Mouse (Mus musculus) common myeloid progenitor, adult 5-6 weeks (primary cell): Measurements from ENCODE around the gene Ppp1r13b. TPM values are rescaled to one million over a fixed set of nuclear protein-coding genes. Genes with fewer than 3 reads are reported as not detected.

Source experiments
- ATAC-seq: replicated peaks from 2 replicates; pipeline ENCODE4 v1.8.0; 2016; ENCODE audit warnings: low read depth, mild to moderate bottlenecking, moderate TSS enrichment, inconsistent platforms; ENCODE audit not compliant: poor library complexity, severe bottlenecking
- total RNA-seq: library from RNA; stranded (forward); fragments of 200-1000, 187-1606 nt; gene quantifications from 2 replicates; pipeline ENCODE4 v1.2.3, GENCODE M21; 2017

Gene Ppp1r13b
- total RNA-seq, 1 experiment from 2014 or later, result 18.3 TPM

GRCm38 (mm10) chr12:111888303-111888864 is 19.5 kb downstream of the Ppp1r13b start:
- ATAC-seq, result no peak

GRCm38 (mm10) chr12:111887005-111887404 is 20.9 kb downstream of the Ppp1r13b start:
- no peak for ATAC-seq

DNA sequence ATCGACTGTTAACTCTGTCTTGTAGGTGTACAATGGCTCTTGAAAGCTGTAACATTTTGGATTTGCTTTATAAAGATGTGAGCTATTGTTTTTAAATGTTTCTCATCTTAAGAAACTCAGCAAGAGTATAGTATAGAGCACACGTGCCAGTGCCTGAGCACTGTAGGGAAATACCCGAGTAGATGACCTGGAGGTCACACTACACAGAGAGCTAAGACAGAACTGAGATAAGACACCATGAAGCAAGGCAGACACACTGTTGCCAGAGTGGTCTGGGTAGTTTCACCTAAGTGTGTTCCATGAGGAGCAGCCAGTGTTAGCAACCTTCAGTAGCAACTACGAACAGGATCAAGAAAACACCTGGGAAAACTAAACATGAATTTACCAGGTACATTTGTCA is 25.1 kb downstream of the Ppp1r13b start:
- no peak for ATAC-seq

DNA sequence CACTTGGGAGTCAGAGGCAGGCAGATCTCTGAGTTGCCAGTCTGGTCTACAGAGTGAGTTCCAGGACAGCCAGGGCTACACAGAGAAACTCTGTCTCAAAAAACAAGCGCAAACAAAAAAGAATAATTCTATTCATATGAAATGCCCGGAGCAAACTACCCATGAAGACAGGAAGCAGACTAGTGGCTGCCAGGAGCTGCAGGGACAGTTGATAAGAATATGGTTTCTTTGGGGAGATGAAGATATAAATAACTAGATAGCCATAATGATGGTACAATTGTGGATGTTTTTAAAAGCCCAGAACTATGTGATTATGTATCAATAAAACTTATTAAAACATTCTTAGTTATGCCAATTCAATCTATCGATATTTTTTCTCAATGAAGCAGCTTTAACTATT is 25.9 kb downstream of the Ppp1r13b start:
- ATAC-seq, result 0 out of 2 replicates have a peak, but pooled peaks have one; percentile 31

- peak; percentile 89 for ATAC-seq
Observed at GRCm38 (mm10) chr12:111878213-111878612, 29.7 kb downstream of the Ppp1r13b start.

DNA sequence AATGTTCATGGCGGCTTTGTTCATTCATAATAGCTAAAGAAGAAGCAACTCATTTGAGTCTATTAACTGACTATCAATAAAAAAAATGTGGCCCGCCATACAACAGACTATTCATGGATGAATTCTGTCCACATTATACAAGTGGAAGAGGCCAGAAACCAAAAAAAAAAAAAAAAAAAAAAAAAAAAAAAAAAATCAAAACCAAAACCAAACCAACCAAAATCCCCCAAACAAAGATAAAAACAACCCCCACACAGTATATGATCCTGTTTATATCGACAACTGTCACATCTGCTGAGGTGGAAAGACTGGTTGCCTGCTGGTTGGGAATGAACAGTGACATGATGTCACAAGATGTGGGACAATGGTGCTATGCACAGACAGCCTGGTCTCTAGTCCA is 32.4 kb downstream of the Ppp1r13b start:
- ATAC-seq, result no peak

- no peak for ATAC-seq
Observed at GRCm38 (mm10) chr12:111874601-111875140, 33.2 kb downstream of the Ppp1r13b start.

- ATAC-seq, result no peak
Observed at GRCm38 (mm10) chr12:111872079-111872478, 35.8 kb downstream of the Ppp1r13b start.

DNA sequence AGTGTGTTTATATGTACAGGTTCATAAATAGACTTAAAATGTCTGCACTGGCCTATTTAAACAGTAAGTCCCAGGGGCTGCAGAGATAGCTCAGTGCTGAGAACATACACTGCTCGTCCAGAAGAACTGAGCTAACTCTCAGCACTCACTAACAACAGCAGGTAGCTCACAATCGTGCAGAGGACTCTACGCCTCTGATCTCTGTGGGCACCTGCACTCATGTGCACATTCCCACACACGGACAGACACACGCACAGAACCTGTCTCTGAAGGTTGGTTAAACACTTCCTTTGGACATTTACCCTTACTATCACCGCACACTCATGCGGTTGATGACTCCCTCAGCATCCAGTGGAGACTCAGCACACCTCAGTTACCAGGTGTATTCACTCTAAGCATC is 37.1 kb downstream of the Ppp1r13b start:
- ATAC-seq, result no peak

DNA sequence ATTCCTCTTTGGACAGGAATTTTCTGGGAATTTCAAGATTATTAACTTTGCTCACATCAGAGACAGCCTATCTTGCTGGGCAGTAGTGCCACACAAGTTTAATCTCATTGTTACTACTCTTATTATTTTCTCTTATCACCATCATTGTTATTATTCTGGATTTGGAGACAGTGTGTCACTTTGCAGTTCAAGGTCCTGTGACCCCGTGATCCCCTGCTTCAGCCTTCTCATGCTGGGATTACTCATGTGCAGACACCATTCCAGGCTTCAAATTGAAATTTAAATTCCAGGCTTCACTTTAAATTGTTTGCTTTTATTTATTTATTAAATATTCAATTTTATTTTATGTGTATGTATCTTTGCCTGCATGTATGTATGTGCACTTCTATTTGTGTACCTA is 38.1 kb downstream of the Ppp1r13b start:
- ATAC-seq, result no peak

DNA sequence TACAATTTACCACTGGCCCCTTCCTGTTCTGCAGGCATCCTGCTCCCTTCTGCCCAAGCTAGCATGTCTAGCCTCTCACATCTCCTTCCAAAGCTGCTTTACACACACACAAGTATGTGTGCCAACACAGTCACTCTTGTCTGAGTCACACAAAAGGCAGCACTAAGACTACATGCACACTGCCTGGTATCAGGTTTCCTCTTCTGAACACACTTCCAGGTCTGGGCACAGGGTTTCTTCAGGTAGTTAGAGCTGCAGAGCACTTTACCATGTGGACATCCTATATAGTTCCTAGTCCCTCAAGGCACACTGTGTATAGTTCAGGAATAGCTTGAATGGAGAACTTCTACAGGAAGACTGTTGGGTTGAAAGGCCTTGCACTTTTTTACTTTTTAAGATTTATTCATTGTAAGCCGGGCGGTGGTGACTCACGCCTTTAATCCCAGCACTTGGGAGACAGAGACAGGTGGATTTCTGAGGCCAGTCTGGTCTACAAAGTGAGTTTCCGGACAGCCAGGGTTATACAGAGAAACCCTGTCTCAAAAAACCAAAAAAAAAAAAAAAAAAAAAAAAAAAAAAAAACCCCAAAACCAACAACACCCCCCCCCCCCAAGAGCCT is 43.6 kb downstream of the Ppp1r13b start:
- ATAC-seq, result no peak

GRCm38 (mm10) chr12:111855448-111855847 is 52.5 kb downstream of the Ppp1r13b start:
- no peak for ATAC-seq

DNA sequence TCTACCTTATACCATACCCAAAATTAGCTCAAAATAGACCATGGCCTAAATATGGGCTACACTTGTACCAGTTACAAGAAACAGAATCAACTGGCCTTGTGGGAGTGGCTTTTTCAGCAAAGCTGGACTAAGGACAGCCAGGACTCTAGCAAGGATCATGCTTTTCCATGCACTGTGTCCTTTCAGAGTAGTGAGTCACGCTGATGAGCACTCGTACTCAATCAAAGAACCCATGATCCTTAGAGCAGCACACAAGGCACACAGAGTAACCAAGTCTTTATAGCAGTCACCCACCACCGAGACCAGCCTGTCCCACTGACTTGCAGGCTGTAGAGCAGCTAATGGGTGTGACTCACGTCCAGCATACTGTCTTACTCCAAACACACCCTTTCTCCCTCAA is 54.4 kb downstream of the Ppp1r13b start:
- no peak for ATAC-seq

- ATAC-seq, result peak; percentile 72
Observed at GRCm38 (mm10) chr12:111853011-111853436, 54.9 kb downstream of the Ppp1r13b start.

DNA sequence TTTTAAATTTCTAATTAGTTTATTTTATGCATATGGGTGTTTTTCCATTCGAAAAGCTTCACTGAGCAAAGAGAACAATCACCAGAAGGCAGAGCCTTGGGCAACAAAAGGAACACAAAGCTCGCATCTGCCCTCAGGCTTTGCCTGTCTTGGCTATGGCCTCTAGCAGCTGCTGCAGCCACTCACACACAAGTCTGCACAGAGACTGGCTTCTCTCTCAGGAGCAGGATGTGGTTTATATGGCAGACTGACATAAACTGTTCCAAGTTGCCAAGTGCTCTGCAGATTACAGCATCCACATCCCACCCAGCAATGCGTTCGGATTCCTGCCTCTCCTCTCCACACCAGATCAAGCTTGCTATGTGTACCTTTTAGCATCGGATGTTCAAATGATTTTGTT is 56.2 kb downstream of the Ppp1r13b start:
- peak; percentile 77 for ATAC-seq

GRCm38 (mm10) chr12:111851235-111851634 is 56.7 kb downstream of the Ppp1r13b start:
- ATAC-seq, result no peak

DNA sequence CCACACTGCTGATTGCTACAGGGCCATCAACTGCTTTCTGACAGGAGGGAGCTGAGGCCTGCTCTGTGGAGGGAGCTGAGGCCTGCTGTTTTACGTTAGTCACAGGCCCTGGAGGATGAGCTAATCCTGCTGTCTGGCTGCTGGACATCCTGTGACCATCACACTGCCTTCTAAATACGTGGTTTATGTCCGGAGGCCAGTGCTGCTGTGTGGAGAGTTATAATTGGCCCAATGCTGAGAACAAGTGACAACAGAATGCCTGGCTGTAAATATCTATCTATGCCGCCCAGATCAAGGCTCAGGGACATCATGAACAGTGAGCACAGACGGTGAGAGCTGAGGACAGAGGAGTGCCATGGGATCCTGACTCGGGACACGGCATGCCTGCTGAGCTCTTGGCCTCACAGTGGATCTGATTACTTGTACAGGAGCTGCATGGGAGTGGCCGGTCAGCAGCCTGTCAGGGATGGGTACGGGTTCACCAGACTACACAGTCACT is 59.6 kb downstream of the Ppp1r13b start:
- ATAC-seq, result no peak

GRCm38 (mm10) chr12:111846815-111847214 is 61.1 kb downstream of the Ppp1r13b start:
- ATAC-seq, result no peak

GRCm38 (mm10) chr12:111845953-111846352 is 62.0 kb downstream of the Ppp1r13b start:
- ATAC-seq, result no peak

DNA sequence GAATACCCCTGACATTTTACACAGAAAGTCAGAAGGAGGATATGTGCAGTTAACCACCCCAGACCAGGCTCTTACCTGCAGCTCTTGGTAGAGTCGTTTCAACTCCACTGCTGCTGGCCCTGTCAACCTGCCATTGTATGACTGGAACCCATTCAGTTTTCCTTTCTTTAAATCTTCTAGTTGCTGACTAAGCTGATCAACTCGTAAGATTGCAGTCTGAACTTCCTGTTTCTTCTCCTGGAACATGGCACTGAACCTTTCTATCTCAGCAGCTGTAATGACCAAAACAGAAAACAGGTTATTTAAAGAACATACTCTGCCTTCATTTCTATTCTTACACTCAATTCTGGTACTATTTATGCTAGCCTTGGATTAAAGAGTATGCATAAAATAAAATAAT is 64.4 kb downstream of the Ppp1r13b start:
- ATAC-seq, result peak; percentile 52

DNA sequence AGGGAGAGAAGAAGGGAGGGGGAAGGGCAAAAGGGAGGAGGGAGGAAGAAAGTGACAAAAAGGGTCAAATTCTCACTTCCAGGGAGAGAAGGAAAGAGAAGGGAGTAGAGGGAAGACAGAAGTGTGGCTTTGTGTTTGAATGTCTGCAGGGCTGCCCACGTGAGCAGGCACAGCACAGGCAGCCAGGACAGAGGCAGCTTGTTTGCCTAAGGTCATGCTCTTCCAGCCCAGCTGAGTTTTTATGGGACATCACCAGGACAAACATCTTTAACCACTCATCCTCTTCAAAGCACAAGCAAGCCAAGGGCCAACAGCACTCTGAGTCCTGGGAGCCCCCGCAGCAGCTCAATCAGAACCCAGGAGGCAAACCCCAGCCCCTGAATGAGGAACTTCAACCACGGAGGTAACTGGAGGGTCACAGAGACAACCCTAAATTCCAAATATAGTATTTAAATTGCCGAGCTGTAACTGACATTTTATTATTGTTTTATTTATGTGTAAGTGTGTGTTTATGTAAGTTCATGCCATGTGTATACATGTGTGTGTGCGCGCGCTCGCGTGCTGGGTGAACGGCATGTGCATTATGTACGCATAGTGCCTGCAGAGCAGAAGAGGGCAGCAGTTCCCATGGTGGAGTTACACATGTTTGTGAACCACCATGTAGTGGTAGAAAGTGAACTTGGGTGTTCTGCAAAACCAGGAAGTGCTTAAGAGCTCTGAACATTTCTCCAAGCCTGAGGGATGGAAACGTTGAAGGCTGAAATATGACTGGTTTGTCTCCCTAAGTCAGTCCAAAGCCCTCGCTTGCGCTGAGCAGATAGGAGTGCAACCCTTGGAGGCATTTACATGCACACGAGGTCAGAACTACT is 65.1 kb downstream of the Ppp1r13b start:
- ATAC-seq, result peak; percentile 50; the same call in 1 of the 2 replicates
